Mouse (Mus musculus) T-helper 1 cell (primary cell): ENCODE data around the gene Anxa8.

ENCODE experiments used
- in situ Hi-C: fragments of 300-600 bp; cut with MboI, MseI; formaldehyde crosslinking; loops from one replicate; pipeline ENCODE4 v1.15.1; 2025; ENCODE audit warnings: high pct_unique_total_duplicates

Anxa8 gene

GRCm38 (mm10) chr14:34119046-34119723, 33.4 kb downstream of the Anxa8 start:
- in situ Hi-C loops: no loop called here

- in situ Hi-C loops: no loop called here
These were observed 34.5 kb downstream of the Anxa8 start for GRCm38 (mm10) chr14:34120016-34120910.

GRCm38 (mm10) chr14:34120923-34121351, 35.2 kb downstream of the Anxa8 start:
- in situ Hi-C loops: no loop called here

- in situ Hi-C loops: no loop called here
These were observed 35.9 kb downstream of the Anxa8 start for GRCm38 (mm10) chr14:34121691-34122090.

GRCm38 (mm10) chr14:34131216-34131615, 45.4 kb downstream of the Anxa8 start:
- in situ Hi-C loops: no loop called here

- in situ Hi-C loops: no loop called here
These were observed 49.6 kb downstream of the Anxa8 start for GRCm38 (mm10) chr14:34135391-34135790.

GRCm38 (mm10) chr14:34139671-34140664, 54.2 kb downstream of the Anxa8 start:
- in situ Hi-C loops: no loop called here

- in situ Hi-C loops: no loop called here
These were observed 56.5 kb downstream of the Anxa8 start for GRCm38 (mm10) chr14:34142316-34142715.

GRCm38 (mm10) chr14:34142915-34143314, 57.1 kb downstream of the Anxa8 start:
- in situ Hi-C loops: no loop called here
